Mouse (Mus musculus) hindbrain, embryonic 13.5 days (tissue): ENCODE measurements around the gene Coro2a. TPM values are rescaled to one million over a fixed set of nuclear protein-coding genes. Genes with fewer than 3 reads are reported as not detected.

ENCODE experiments used
- ATAC-seq: fragments of 200-750 bp; cut with Nextera tagmentation; 2 replicates; pipeline ENCODE4 v1.8.0; 2017; ENCODE audit warnings: moderate TSS enrichment; ENCODE audit not compliant: low FRiP score
- H3K27ac ChIP-seq: fragments of 300-500 bp; sonication (generic); 2 replicates; pipeline ENCODE4 v1.5.1; 2015; ENCODE audit warnings: inconsistent platforms, mild to moderate bottlenecking, moderate library complexity
- H3K27me3 ChIP-seq: fragments of 300-500 bp; sonication (generic); 2 replicates; pipeline ENCODE4 v1.6.1; 2015; ENCODE audit warnings: mild to moderate bottlenecking, inconsistent platforms
- H3K36me3 ChIP-seq: fragments of 300-500 bp; sonication (generic); 2 replicates; pipeline ENCODE4 v1.6.1; 2015; ENCODE audit warnings: mild to moderate bottlenecking, inconsistent platforms
- H3K4me1 ChIP-seq: fragments of 300-500 bp; sonication (generic); replicated peaks from 2 replicates; pipeline ENCODE4 v1.6.1; 2015; ENCODE audit warnings: inconsistent platforms
- H3K4me2 ChIP-seq: fragments of 300-500 bp; sonication (generic); 2 replicates; pipeline ENCODE4 v1.6.1; 2015; ENCODE audit warnings: inconsistent platforms, mild to moderate bottlenecking, moderate library complexity
- H3K4me3 ChIP-seq: fragments of 300-500 bp; sonication (generic); 2 replicates; pipeline ENCODE4 v1.5.1; 2015; ENCODE audit warnings: mild to moderate bottlenecking, inconsistent platforms
- H3K9ac ChIP-seq: fragments of 300-500 bp; sonication (generic); 2 replicates; pipeline ENCODE4 v1.6.1; 2015; ENCODE audit warnings: mild to moderate bottlenecking, inconsistent platforms
- H3K9me3 ChIP-seq: fragments of 300-500 bp; sonication (generic); 2 replicates; pipeline ENCODE4 v1.6.1; 2016; ENCODE audit warnings: inconsistent platforms
- WGBS: fragments of 180-500 bp; shearing (Covaris S2); methylation state at CpG from one replicate; pipeline ENCODE4 v1.1.7; 2015; 5-methylcytosine and 5-hydroxymethylcytosine counted together
- polyA plus RNA-seq: library from polyadenylated mRNA; unstranded; fragments of >200 nt; fragmentation: Nextera tagmentation; extraction: Ambion mirVana; gene quantifications from 2 replicates; pipeline ENCODE4 v1.2.1, GENCODE M21; 2015

Gene Coro2a
- polyA plus RNA-seq, 1 experiment from 2014 or later: 6.0 TPM

- Histone ChIP-seq H3K27me3 (peaks cover 4% of the 10 kb centered on the region; the same call in 1 of the 2 replicates), H3K4me2 (no peak overlapping the region), H3K4me3 (no peak overlapping the region), H3K9me3 (no peaks in the 10 kb centered on the region), H3K4me1 (0 out of 2 replicates have a peak, but pooled peaks cover 3% of the 10 kb centered on the region), H3K27ac (0 out of 2 replicates have a peak overlapping the region, but pooled peaks have one; percentile 5), H3K36me3 (no peaks in the 10 kb centered on the region; the same call in 1 of the 2 replicates), H3K9ac (no peak overlapping the region)
- 29% methylated on average over 6 of the region's 6 CpGs for WGBS
- ATAC-seq: peak; percentile 33; the same call in 1 of the 2 replicates
These were observed 55.3 kb downstream of the Coro2a start for GRCm38 (mm10) chr4:46546709-46547108.

DNA sequence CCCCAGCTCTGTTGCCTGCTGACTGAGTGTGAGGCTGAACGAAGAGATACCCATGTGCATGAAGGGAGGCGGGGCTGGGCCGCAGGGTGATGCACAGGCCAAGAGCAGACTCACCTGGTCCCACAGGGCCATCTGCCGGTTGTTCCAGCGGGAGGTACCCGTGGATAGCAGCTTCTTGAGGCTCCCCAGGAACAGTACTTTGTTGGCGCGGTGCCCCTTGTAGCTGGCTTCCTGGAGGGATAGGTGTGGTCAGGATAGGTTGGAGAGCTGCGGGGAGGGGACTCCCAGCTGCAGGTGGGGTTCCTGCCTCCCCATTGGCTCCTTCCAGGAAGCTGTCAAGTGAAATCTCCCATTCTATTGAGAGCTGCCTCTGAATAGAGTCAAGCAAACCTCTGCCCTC lies 56.5 kb downstream of the Coro2a start:
- no peak for ATAC-seq
- Histone ChIP-seq H3K4me3 (no peak overlapping the region), H3K9ac (no peak overlapping the region), H3K36me3 (peaks cover 3% of the 10 kb centered on the region), H3K27me3 (peaks cover 7% of the 10 kb centered on the region), H3K27ac (no peak overlapping the region), H3K4me1 (0 out of 2 replicates have a peak, but pooled peaks cover 3% of the 10 kb centered on the region), H3K4me2 (no peak overlapping the region), H3K9me3 (no peaks in the 10 kb centered on the region)
- 22% methylated on average over 9 of the region's 9 CpGs for WGBS

GRCm38 (mm10) chr4:46544313-46544712 lies 57.7 kb downstream of the Coro2a start:
- H3K27me3 ChIP-seq: peaks cover 15% of the 10 kb centered on the region
- H3K27ac ChIP-seq: no peak overlapping the region
- H3K4me2 ChIP-seq: no peak overlapping the region
- H3K9ac ChIP-seq: no peak overlapping the region
- H3K36me3 ChIP-seq: peaks cover 8% of the 10 kb centered on the region
- no peaks in the 10 kb centered on the region for H3K9me3 ChIP-seq
- ATAC-seq: no peak
- H3K4me1 ChIP-seq: 0 out of 2 replicates have a peak, but pooled peaks cover 3% of the 10 kb centered on the region
- no peak overlapping the region for H3K4me3 ChIP-seq
- 52% methylated on average over 1 of the region's 1 CpGs for WGBS

GRCm38 (mm10) chr4:46543366-46544050 lies 58.5 kb downstream of the Coro2a start:
- Histone ChIP-seq H3K36me3 (peaks cover 8% of the 10 kb centered on the region), H3K9me3 (no peaks in the 10 kb centered on the region), H3K4me3 (no peak overlapping the region), H3K27me3 (peaks cover 23% of the 10 kb centered on the region), H3K9ac (no peak overlapping the region), H3K4me1 (0 out of 2 replicates have a peak, but pooled peaks cover 3% of the 10 kb centered on the region), H3K4me2 (no peak overlapping the region), H3K27ac (no peak overlapping the region)
- no peak for ATAC-seq
- 88% methylated on average over 13 of the region's 13 CpGs for WGBS

DNA sequence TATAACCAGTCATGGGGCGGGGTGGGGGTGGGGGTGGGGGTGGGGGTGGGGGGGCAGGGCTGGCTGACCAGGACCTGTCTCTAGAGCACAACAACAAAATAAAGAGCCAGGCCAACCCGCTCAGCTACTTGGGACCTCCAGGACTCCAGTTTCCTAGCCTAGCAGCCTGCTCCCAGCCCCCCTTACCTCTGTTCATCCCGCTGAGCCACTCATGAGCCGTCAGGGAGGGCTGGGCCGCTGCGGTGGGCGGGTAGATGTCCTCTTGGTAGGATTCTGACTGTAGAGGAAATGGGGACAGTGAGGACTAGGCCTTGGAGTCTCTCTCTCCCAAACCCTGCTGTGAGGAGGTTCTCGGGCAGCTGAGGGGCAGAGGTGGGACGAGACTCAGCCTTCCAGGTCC lies 60.3 kb downstream of the Coro2a start:
- peaks cover 41% of the 10 kb centered on the region for H3K27me3 ChIP-seq
- H3K4me1 ChIP-seq: 0 out of 2 replicates have a peak, but pooled peaks cover 2% of the 10 kb centered on the region
- 35% methylated on average over 9 of the region's 9 CpGs for WGBS
- H3K4me3 ChIP-seq: no peak overlapping the region
- H3K9ac ChIP-seq: no peak overlapping the region
- H3K9me3 ChIP-seq: no peaks in the 10 kb centered on the region
- peaks cover 8% of the 10 kb centered on the region for H3K36me3 ChIP-seq
- no peak overlapping the region for H3K4me2 ChIP-seq
- no peak for ATAC-seq
- no peak overlapping the region for H3K27ac ChIP-seq

DNA sequence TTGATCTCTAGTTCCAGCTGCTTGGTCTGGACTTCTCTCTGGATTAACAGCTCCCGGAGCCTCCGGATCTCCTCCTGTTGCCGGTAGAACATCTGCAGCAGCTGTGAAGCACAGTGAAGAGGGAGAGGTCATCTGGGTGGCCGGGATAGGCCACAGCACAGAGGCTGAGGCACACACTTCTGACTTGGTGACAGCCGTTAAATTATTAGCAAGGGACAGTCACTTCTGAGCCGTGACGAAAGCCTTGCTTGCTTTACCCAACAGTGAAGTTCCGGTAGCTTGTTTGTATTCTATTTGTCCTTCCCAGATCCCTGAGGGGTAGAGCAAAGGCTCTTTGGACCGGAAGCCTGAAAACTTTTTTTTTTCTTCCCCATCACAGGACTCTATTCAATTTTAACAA lies 62.8 kb downstream of the Coro2a start:
- no peaks in the 10 kb centered on the region for H3K9me3 ChIP-seq
- peaks cover 62% of the 10 kb centered on the region for H3K27me3 ChIP-seq
- H3K36me3 ChIP-seq: peaks cover 8% of the 10 kb centered on the region
- no peak for ATAC-seq
- no peak overlapping the region for H3K27ac ChIP-seq
- no peak overlapping the region for H3K9ac ChIP-seq
- 64% methylated on average over 9 of the region's 9 CpGs for WGBS
- H3K4me3 ChIP-seq: no peak overlapping the region
- peaks cover 21% of the 10 kb centered on the region for H3K4me1 ChIP-seq
- H3K4me2 ChIP-seq: no peak overlapping the region

GRCm38 (mm10) chr4:46535840-46536361 lies 66.1 kb downstream of the Coro2a start, which contains the start of gene Trim14:
TSS of gene Trim14 (minus strand) at chr4:46536141.
- Histone ChIP-seq H3K4me1 (peaks cover 24% of the 10 kb centered on the region), H3K4me2 (peak within 1 kb of the TSS; percentile 68), H3K27me3 (peaks cover 83% of the 10 kb centered on the region), H3K27ac (no peak within 1 kb of the TSS), H3K9me3 (no peaks in the 10 kb centered on the region), H3K9ac (peak within 1 kb of the TSS; percentile 71), H3K36me3 (peaks cover 8% of the 10 kb centered on the region; the same call in 1 of the 2 replicates), H3K4me3 (peak within 1 kb of the TSS; percentile 46)
- under 1% methylated on average over 40 of the region's 46 CpGs for WGBS
- peak; percentile 62; the same call in 1 of the 2 replicates for ATAC-seq

- ATAC-seq: no peak
- peak overlapping the region; percentile 68 for H3K4me2 ChIP-seq
These were observed 66.7 kb downstream of the Coro2a start for GRCm38 (mm10) chr4:46535094-46535830.

GRCm38 (mm10) chr4:46533934-46534720 lies 67.9 kb downstream of the Coro2a start:
- peak; percentile 30 for ATAC-seq
- WGBS: 11% methylated on average over 29 of the region's 29 CpGs
- Histone ChIP-seq H3K27me3 (peaks cover 70% of the 10 kb centered on the region), H3K27ac (no peak overlapping the region), H3K4me2 (peak overlapping the region; percentile 55), H3K4me1 (peaks cover 24% of the 10 kb centered on the region), H3K36me3 (no peaks in the 10 kb centered on the region), H3K9ac (peak overlapping the region; percentile 49; the same call in 1 of the 2 replicates), H3K9me3 (no peaks in the 10 kb centered on the region), H3K4me3 (peak overlapping the region; percentile 31)

More at GRCm38 (mm10) chr4:46535094-46535830, 66.7 kb downstream of the Coro2a start:
- H3K9me3 ChIP-seq: no peaks in the 10 kb centered on the region
- WGBS: 7% methylated on average over 16 of the region's 16 CpGs
- peak overlapping the region; percentile 71 for H3K9ac ChIP-seq
- 0 out of 2 replicates have a peak, but pooled peaks cover 2% of the 10 kb centered on the region for H3K36me3 ChIP-seq
- H3K4me1 ChIP-seq: peaks cover 24% of the 10 kb centered on the region
- peak overlapping the region; percentile 46 for H3K4me3 ChIP-seq
- H3K27me3 ChIP-seq: peaks cover 78% of the 10 kb centered on the region
- H3K27ac ChIP-seq: no peak overlapping the region

GRCm38 (mm10) chr4:46532926-46533325 lies 69.1 kb downstream of the Coro2a start:
- 82% methylated on average over 7 of the region's 7 CpGs for WGBS
- H3K4me3 ChIP-seq: no peak overlapping the region
- H3K27me3 ChIP-seq: peaks cover 62% of the 10 kb centered on the region
- no peak overlapping the region for H3K9ac ChIP-seq
- no peak overlapping the region for H3K4me2 ChIP-seq
- no peaks in the 10 kb centered on the region for H3K9me3 ChIP-seq
- no peaks in the 10 kb centered on the region for H3K36me3 ChIP-seq
- no peak for ATAC-seq
- H3K4me1 ChIP-seq: peaks cover 24% of the 10 kb centered on the region
- no peak overlapping the region for H3K27ac ChIP-seq

- WGBS: 83% methylated on average over 2 of the region's 2 CpGs
- no peak overlapping the region for H3K4me2 ChIP-seq
- H3K4me3 ChIP-seq: no peak overlapping the region
- no peak for ATAC-seq
- H3K27me3 ChIP-seq: peaks cover 58% of the 10 kb centered on the region
- peaks cover 25% of the 10 kb centered on the region for H3K4me1 ChIP-seq
- no peak overlapping the region for H3K27ac ChIP-seq
- H3K36me3 ChIP-seq: no peaks in the 10 kb centered on the region
- no peaks in the 10 kb centered on the region for H3K9me3 ChIP-seq
- H3K9ac ChIP-seq: no peak overlapping the region
These were observed 69.5 kb downstream of the Coro2a start for GRCm38 (mm10) chr4:46532511-46532910.
